Mouse (Mus musculus): ENCODE measurements around the gene Mex3a.

GRCm38 (mm10) chr3:88500655-88501365 is 31.4 kb upstream of the Mex3a start:
- TF ChIP-seq CTCF (IDR thresholded peaks at IDR 0.05; ENCODE audit: extremely low read depth, insufficient read depth, insufficient read length, insufficient replicate concordance) (no peak), POLR2A (IDR thresholded peaks at IDR 0.05; ENCODE audit: low read depth, low read length) (no peak)
